Mouse (Mus musculus): ENCODE data around the gene Coro1a.

Coro1a gene

GRCm38 (mm10) chr7:126708175-126708952 lies 777 bp upstream of the Coro1a start:
- no peak for DNase-seq (ENCODE audit: low read depth, low spot score)

- peak; percentile 23 for DNase-seq (ENCODE audit: low read depth, low spot score)
Observed at GRCm38 (mm10) chr7:126704121-126704980, 3.2 kb downstream of the Coro1a start.

GRCm38 (mm10) chr7:126703757-126704077 lies 3.9 kb downstream of the Coro1a start:
- no peak for DNase-seq (ENCODE audit: low read depth, low spot score)

- no peak for DNase-seq (ENCODE audit: low read depth, low spot score)
Observed at GRCm38 (mm10) chr7:126702861-126703756, 4.5 kb downstream of the Coro1a start.

- DNase-seq (ENCODE audit: low read depth, low spot score), result no peak
Observed at GRCm38 (mm10) chr7:126702358-126702757, 5.2 kb downstream of the Coro1a start.

- DNase-seq (ENCODE audit: low read depth, low spot score), result no peak
Observed at GRCm38 (mm10) chr7:126701559-126702357, 5.8 kb downstream of the Coro1a start.

GRCm38 (mm10) chr7:126701070-126701469 lies 6.5 kb downstream of the Coro1a start:
- peak; percentile 64 for DNase-seq (ENCODE audit: low read depth, low spot score)

- DNase-seq (ENCODE audit: low read depth, low spot score), result no peak
Observed at GRCm38 (mm10) chr7:126700063-126701015, 7.2 kb downstream of the Coro1a start.

GRCm38 (mm10) chr7:126697838-126698237 lies 9.7 kb downstream of the Coro1a start:
- no peak for DNase-seq (ENCODE audit: low read depth, low spot score)

GRCm38 (mm10) chr7:126696886-126697285 lies 10.7 kb downstream of the Coro1a start:
- no peak for DNase-seq (ENCODE audit: low read depth, low spot score)

GRCm38 (mm10) chr7:126696303-126696702 lies 11.3 kb downstream of the Coro1a start:
- DNase-seq (ENCODE audit: low read depth, low spot score), result no peak

GRCm38 (mm10) chr7:126695631-126696207 lies 11.9 kb downstream of the Coro1a start, which contains the start of gene Slx1b:
TSS of gene Slx1b (minus strand) at chr7:126695784.
- DNase-seq (ENCODE audit: low read depth, low spot score), result peak; percentile 94

- DNase-seq (ENCODE audit: low read depth, low spot score), result peak; percentile 37
Observed at GRCm38 (mm10) chr7:126695210-126695611, 12.4 kb downstream of the Coro1a start, which contains the start of gene Bola2. TSS of gene Bola2 (plus strand) at chr7:126695401.

- DNase-seq (ENCODE audit: low read depth, low spot score), result no peak
Observed at GRCm38 (mm10) chr7:126694441-126695051, 13.0 kb downstream of the Coro1a start.

GRCm38 (mm10) chr7:126693781-126694180 lies 13.8 kb downstream of the Coro1a start:
- DNase-seq (ENCODE audit: low read depth, low spot score), result no peak

- DNase-seq (ENCODE audit: low read depth, low spot score), result peak; percentile 54
Observed at GRCm38 (mm10) chr7:126693256-126693655, 14.3 kb downstream of the Coro1a start.

GRCm38 (mm10) chr7:126692426-126692825 lies 15.2 kb downstream of the Coro1a start:
- no peak for DNase-seq (ENCODE audit: low read depth, low spot score)

GRCm38 (mm10) chr7:126691676-126692075 lies 15.9 kb downstream of the Coro1a start:
- no peak for DNase-seq (ENCODE audit: low read depth, low spot score)

GRCm38 (mm10) chr7:126690737-126691136 lies 16.9 kb downstream of the Coro1a start:
- DNase-seq (ENCODE audit: low read depth, low spot score), result no peak
